Mouse (Mus musculus) adrenal gland, adult 8-10 months (tissue): Measurements from ENCODE around the gene Olfr724. TPM values are rescaled to one million over a fixed set of nuclear protein-coding genes. Genes with fewer than 3 reads are reported as not detected.
"Not testable (repeated sequence)": the region's sequence is repeated elsewhere in the genome, so short reads cannot be mapped to it uniquely, and the experiment has no call there.

ENCODE experiments used
- DNase-seq: peaks from one replicate; pipeline ENCODE4 v3.0.0; 2022
- total RNA-seq, 4 experiments: library from RNA; stranded (reverse); gene quantifications; 2 replicates each; pipeline ENCODE4 v1.2.4; 2022

Olfr724 gene
- not detected for total RNA-seq

- DNase-seq: not testable (repeated sequence)
These were observed at the start of gene Olfr724 for GRCm38 (mm10) chr14:49963174-49963573. Gene Olfr724 (minus strand): TSS chr14:49963274.

DNA sequence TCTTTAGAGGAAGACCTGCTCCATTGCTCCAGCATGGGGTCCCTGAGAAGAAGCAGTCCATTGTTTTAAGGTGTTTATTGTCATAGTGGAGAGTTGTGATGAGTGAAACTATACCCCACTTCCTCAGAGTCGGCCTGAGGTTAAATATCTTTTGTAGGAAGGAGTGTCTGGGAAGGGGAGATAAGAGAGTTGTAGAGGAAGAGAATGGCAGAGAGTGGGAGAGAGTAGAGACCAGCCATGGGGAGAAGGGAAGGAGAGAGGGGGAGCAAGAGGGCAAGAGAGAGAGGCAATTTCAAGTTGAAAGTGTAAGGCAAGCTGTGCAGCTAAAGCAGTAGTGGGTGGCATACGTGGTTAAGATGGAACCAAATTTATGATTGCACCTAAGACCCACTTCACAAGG lies 7.2 kb downstream of the Olfr724 start:
- DNase-seq: no peak

- DNase-seq: not testable (repeated sequence)
These were observed 31.4 kb downstream of the Olfr724 start, which contains the start of gene Olfr723 for GRCm38 (mm10) chr14:49931687-49932086. Gene Olfr723 (minus strand): TSS chr14:49931787.

Other genes starting within 250 kb of the Olfr724 start
- gene Armh4, start 179.9 kb downstream of the Olfr724 start, total RNA-seq: 1 to 10 TPM in 2 of 4 experiments, under 1 TPM in 2; 0.89 to 2.0 (median 1.1) TPM
- not detected for gene Olfr722, start 61.3 kb downstream of the Olfr724 start, total RNA-seq
- gene Olfr723, start 31.5 kb downstream of the Olfr724 start, total RNA-seq: not detected
- gene Olfr725, start 77.1 kb upstream of the Olfr724 start, total RNA-seq: not detected
- gene Olfr726, start 127.7 kb upstream of the Olfr724 start, total RNA-seq: not detected
- gene Olfr727, start 159.9 kb upstream of the Olfr724 start, total RNA-seq: not detected
- gene Olfr728, start 179.4 kb upstream of the Olfr724 start, total RNA-seq: not detected
- gene Olfr729, start 189.6 kb upstream of the Olfr724 start, total RNA-seq: not detected
- not detected for gene Olfr730, start 224.9 kb upstream of the Olfr724 start, total RNA-seq